Mouse (Mus musculus): ENCODE measurements around the gene Tenm2.

The Tenm2 gene

GRCm38 (mm10) chr11:36256747-36257146, 979.0 kb downstream of the Tenm2 start:
- no peak for DNase-seq

GRCm38 (mm10) chr11:36254019-36254418, 981.7 kb downstream of the Tenm2 start:
- no peak for DNase-seq

GRCm38 (mm10) chr11:36250111-36250510, 985.7 kb downstream of the Tenm2 start:
- DNase-seq = no peak

GRCm38 (mm10) chr11:36246152-36246551, 989.6 kb downstream of the Tenm2 start:
- no peak for DNase-seq

- DNase-seq = no peak
Observed at GRCm38 (mm10) chr11:36244491-36244882, 991.3 kb downstream of the Tenm2 start.

GRCm38 (mm10) chr11:36243747-36244490, 991.8 kb downstream of the Tenm2 start:
- peak; percentile 69 to 89 for DNase-seq

GRCm38 (mm10) chr11:36238890-36239289, 996.9 kb downstream of the Tenm2 start:
- DNase-seq = peak in 1 of 2 experiments; percentile 4

GRCm38 (mm10) chr11:36228654-36229053, 1007.1 kb downstream of the Tenm2 start:
- DNase-seq = no peak

- no peak for DNase-seq
Observed at GRCm38 (mm10) chr11:36228196-36228595, 1007.6 kb downstream of the Tenm2 start.

- DNase-seq = no peak
Observed at GRCm38 (mm10) chr11:36226061-36226460, 1009.7 kb downstream of the Tenm2 start.

- no peak for DNase-seq
Observed at GRCm38 (mm10) chr11:36223716-36224439, 1011.9 kb downstream of the Tenm2 start.

GRCm38 (mm10) chr11:36222071-36222470, 1013.7 kb downstream of the Tenm2 start:
- no peak for DNase-seq

GRCm38 (mm10) chr11:36221271-36221975, 1014.3 kb downstream of the Tenm2 start:
- peak; percentile 57 to 78 for DNase-seq

GRCm38 (mm10) chr11:36220651-36221050, 1015.1 kb downstream of the Tenm2 start:
- DNase-seq = no peak

- no peak for DNase-seq
Observed at GRCm38 (mm10) chr11:36219586-36219985, 1016.2 kb downstream of the Tenm2 start.

GRCm38 (mm10) chr11:36214589-36214988, 1021.2 kb downstream of the Tenm2 start:
- DNase-seq = no peak

- peak in 1 of 2 experiments; percentile 2 for DNase-seq
Observed at GRCm38 (mm10) chr11:36204381-36204780, 1031.4 kb downstream of the Tenm2 start.

GRCm38 (mm10) chr11:36203896-36204295, 1031.9 kb downstream of the Tenm2 start:
- DNase-seq = no peak

- peak in 1 of 2 experiments; percentile 2 for DNase-seq
Observed at GRCm38 (mm10) chr11:36194348-36194747, 1041.4 kb downstream of the Tenm2 start.

GRCm38 (mm10) chr11:36176106-36176505, 1059.7 kb downstream of the Tenm2 start:
- peak in 1 of 2 experiments; percentile 1 for DNase-seq

- DNase-seq = peak in 1 of 2 experiments; percentile 1
Observed at GRCm38 (mm10) chr11:36173076-36173690, 1062.6 kb downstream of the Tenm2 start.

GRCm38 (mm10) chr11:36172520-36172919, 1063.2 kb downstream of the Tenm2 start:
- no peak for DNase-seq

GRCm38 (mm10) chr11:36171991-36172390, 1063.8 kb downstream of the Tenm2 start:
- DNase-seq = peak in 1 of 2 experiments; percentile 1
